ENCODE assay signal across 31 mouse cellular contexts in the genomic region with DNA sequence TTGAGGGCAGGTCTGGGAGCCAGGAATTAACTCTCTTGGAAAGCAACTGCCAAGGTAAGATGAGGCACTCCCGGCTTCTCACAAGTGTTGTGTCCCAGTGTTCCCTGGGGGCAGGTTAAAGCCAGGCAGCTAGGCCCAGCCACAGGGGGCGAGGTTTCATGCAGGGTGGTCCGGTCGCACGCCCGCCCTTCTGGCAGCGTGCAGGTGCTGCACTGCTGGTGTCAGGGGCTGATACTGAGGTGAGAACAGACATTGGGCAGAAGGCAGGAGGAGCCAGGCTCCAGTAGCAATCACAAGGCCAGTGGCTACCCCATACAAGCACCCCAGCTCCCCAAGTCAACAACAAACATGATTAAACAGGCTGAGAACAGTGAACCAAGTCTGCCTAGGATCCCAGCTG.
A peak's percentile ranks its signal among the peaks of the same experiment; 100 is the strongest.
DNase-seq lines count a peak whose midpoint lies in the region; ATAC-seq and TF ChIP-seq lines count a peak whose summit lies in the region.
"Had no signal": no experiment of that assay in that cellular context is flagged by ENCODE, and none has a peak within 500 bp of the region (broad histone marks: within the 10 kb centered on the region; RNA-seq: fewer than 3 reads in every experiment).

No protein-coding gene starts in this region.

- H3K4me2 ChIP-seq in heart, embryonic 11.5 days = no peak overlapping the region
- no peak overlapping the region for H3K4me2 ChIP-seq in intestine, embryonic 15.5 days (replicated peaks)
- H3K4me2 ChIP-seq in intestine, postnatal 0 days (replicated peaks; ENCODE audit: low read depth) = no peak overlapping the region
- H3K4me2 ChIP-seq: embryonic facial prominence, embryonic 13.5 days; forebrain, embryonic 12.5 days; forebrain, embryonic 15.5 days; heart, embryonic 12.5 days; heart, embryonic 15.5 days; hindbrain, embryonic 13.5 days; kidney, embryonic 15.5 days had no signal

- no peaks in the 10 kb centered on the region for H3K9me3 ChIP-seq in heart, embryonic 11.5 days (replicated peaks; ENCODE audit: control insufficient read depth, low read length)
- H3K9me3 ChIP-seq in intestine, embryonic 15.5 days = no peaks in the 10 kb centered on the region
- H3K9me3 ChIP-seq in intestine, postnatal 0 days (ENCODE audit: control insufficient read depth) = no peaks in the 10 kb centered on the region
- no peaks in the 10 kb centered on the region for H3K9me3 ChIP-seq in embryonic facial prominence, embryonic 10.5 days
- H3K9me3 ChIP-seq: embryonic facial prominence, embryonic 13.5 days; forebrain, embryonic 12.5 days; forebrain, embryonic 15.5 days; heart, embryonic 12.5 days; heart, embryonic 15.5 days; hindbrain, embryonic 10.5 days; hindbrain, embryonic 13.5 days; kidney, embryonic 15.5 days had no signal

- TF ChIP-seq CTCF in intestine, postnatal 0 days (IDR thresholded peaks at IDR 0.05; ENCODE audit: low read depth) = no peak

- H3K4me1 ChIP-seq in heart, embryonic 11.5 days (ENCODE audit: control insufficient read depth, insufficient read depth, low read length) = peaks cover 3% of the 10 kb centered on the region; the same call in 1 of the 2 replicates
- H3K4me1 ChIP-seq in intestine, embryonic 15.5 days (replicated peaks) = peaks cover 9% of the 10 kb centered on the region
- H3K4me1 ChIP-seq in intestine, postnatal 0 days (replicated peaks; ENCODE audit: control insufficient read depth, insufficient read depth, low read length) = no peaks in the 10 kb centered on the region
- peaks cover 26% of the 10 kb centered on the region for H3K4me1 ChIP-seq in embryonic facial prominence, embryonic 10.5 days
- H3K4me1 ChIP-seq: embryonic facial prominence, embryonic 13.5 days; kidney, embryonic 15.5 days had no signal

- 21% methylated on average over 7 of the region's 7 CpGs for WGBS in heart, embryonic 11.5 days (ENCODE audit: insufficient replicate concordance)
- 59% methylated on average over 7 of the region's 7 CpGs for WGBS in intestine, embryonic 15.5 days
- WGBS in intestine, postnatal 0 days = 56% methylated on average over 7 of the region's 7 CpGs
- 49% methylated on average over 7 of the region's 7 CpGs for WGBS in embryonic facial prominence, embryonic 10.5 days

- DNase-seq in heart, postnatal 10 days = no peak
- DNase-seq in ES-CJ7 (ENCODE audit: low read depth, low spot score) = peak; percentile 70
- DNase-seq in embryonic facial prominence, embryonic 10.5 days (ENCODE audit: low spot score) = no peak
- DNase-seq in B cell, adult 2 months = no peak
- no peak for DNase-seq in T-cell, adult 2 months (ENCODE audit: low spot score)
- DNase-seq: adrenal gland, postnatal 10 days; adrenal gland, postnatal 36 days; cerebellum, adult 18-20 months; cerebellum, adult 9-10 months; cerebellum, postnatal 14 days; gastrocnemius, postnatal 10 days; gastrocnemius, postnatal 36 days; heart, adult 2 months; kidney, adult 11 months; kidney, adult 8-10 months had no signal

- peaks cover 7% of the 10 kb centered on the region; the same call in 1 of the 2 replicates for H3K27me3 ChIP-seq in heart, embryonic 11.5 days (ENCODE audit: control insufficient read depth, insufficient read depth, low read length)
- H3K27me3 ChIP-seq in intestine, embryonic 15.5 days (replicated peaks) = no peaks in the 10 kb centered on the region
- H3K27me3 ChIP-seq in intestine, postnatal 0 days (replicated peaks; ENCODE audit: control insufficient read depth, insufficient read depth, low read length) = no peaks in the 10 kb centered on the region
- H3K27me3 ChIP-seq in embryonic facial prominence, embryonic 10.5 days (replicated peaks; ENCODE audit: low read depth, poor library complexity, severe bottlenecking) = peaks cover 64% of the 10 kb centered on the region
- H3K27me3 ChIP-seq: forebrain, embryonic 15.5 days; heart, embryonic 15.5 days had no signal

- intact Hi-C loops in heart, postnatal 10 days (cut with DNase I) = no loop called here

- no peak overlapping the region for H3K27ac ChIP-seq in heart, embryonic 11.5 days (ENCODE audit: low read depth, low read length)
- H3K27ac ChIP-seq in intestine, embryonic 15.5 days = 0 out of 2 replicates have a peak overlapping the region, but pooled peaks have one; percentile 40
- no peak overlapping the region for H3K27ac ChIP-seq in intestine, postnatal 0 days (ENCODE audit: low read depth, low read length)
- 0 out of 2 replicates have a peak overlapping the region, but pooled peaks have one; percentile 20 for H3K27ac ChIP-seq in embryonic facial prominence, embryonic 10.5 days (replicated peaks)
- H3K27ac ChIP-seq: embryonic facial prominence, embryonic 13.5 days; forebrain, embryonic 12.5 days; forebrain, embryonic 15.5 days; heart, adult 2 months; heart, embryonic 15.5 days; hindbrain, embryonic 10.5 days; hindbrain, embryonic 13.5 days; kidney, embryonic 15.5 days had no signal

- no peak overlapping the region for H3K4me3 ChIP-seq in heart, embryonic 11.5 days (ENCODE audit: low read depth, low read length)
- no peak overlapping the region for H3K4me3 ChIP-seq in intestine, embryonic 15.5 days (replicated peaks)
- H3K4me3 ChIP-seq in intestine, postnatal 0 days (ENCODE audit: low read depth, low read length) = no peak overlapping the region
- no peak overlapping the region for H3K4me3 ChIP-seq in embryonic facial prominence, embryonic 10.5 days
- H3K4me3 ChIP-seq: embryonic facial prominence, embryonic 13.5 days; erythroblast, embryonic 14.5 days; forebrain, embryonic 12.5 days; forebrain, embryonic 15.5 days; heart, adult 2 months; heart, embryonic 12.5 days; heart, embryonic 15.5 days; hindbrain, embryonic 10.5 days; hindbrain, embryonic 13.5 days; kidney, embryonic 15.5 days had no signal

- no peak overlapping the region for H3K9ac ChIP-seq in heart, embryonic 11.5 days (ENCODE audit: low read depth, low read length)
- no peak overlapping the region for H3K9ac ChIP-seq in intestine, embryonic 15.5 days
- H3K9ac ChIP-seq in intestine, postnatal 0 days (ENCODE audit: low read depth, low read length) = no peak overlapping the region
- H3K9ac ChIP-seq: embryonic facial prominence, embryonic 13.5 days; forebrain, embryonic 12.5 days; forebrain, embryonic 15.5 days; heart, embryonic 12.5 days; heart, embryonic 15.5 days; hindbrain, embryonic 13.5 days; kidney, embryonic 15.5 days had no signal

- ATAC-seq in heart, embryonic 11.5 days (replicated peaks; ENCODE audit: insufficient number of reproducible peaks, low FRiP score, low TSS enrichment) = 0 out of 2 replicates have a peak, but pooled peaks have one; percentile 61
- ATAC-seq in intestine, embryonic 15.5 days = 0 out of 2 replicates have a peak, but pooled peaks have one; percentile 18
- ATAC-seq in intestine, postnatal 0 days = no peak
- ATAC-seq: CD4-positive, CD25-positive, alpha-beta regulatory T cell, adult 4 months; forebrain, embryonic 15.5 days; hindbrain, embryonic 16.5 days; Patski had no signal

- no peaks in the 10 kb centered on the region for H3K36me3 ChIP-seq in heart, embryonic 11.5 days (ENCODE audit: control insufficient read depth, insufficient read depth, low read length)
- H3K36me3 ChIP-seq in intestine, embryonic 15.5 days = no peaks in the 10 kb centered on the region
- no peaks in the 10 kb centered on the region for H3K36me3 ChIP-seq in intestine, postnatal 0 days (ENCODE audit: control insufficient read depth, insufficient read depth)
- no peaks in the 10 kb centered on the region for H3K36me3 ChIP-seq in embryonic facial prominence, embryonic 10.5 days (replicated peaks)
- H3K36me3 ChIP-seq: embryonic facial prominence, embryonic 13.5 days; forebrain, embryonic 12.5 days; forebrain, embryonic 15.5 days; G1E; heart, embryonic 12.5 days; heart, embryonic 15.5 days; hindbrain, embryonic 10.5 days; hindbrain, embryonic 13.5 days; kidney, embryonic 15.5 days had no signal

Comparison
In these comparisons a context has a peak if more than half of its experiments do, and no peak if none do; other contexts are left out.
1. H3K27ac ChIP-seq: peak in intestine, embryonic 15.5 days (single experiment) and embryonic facial prominence, embryonic 10.5 days (single experiment); none in heart, embryonic 11.5 days (single experiment) and intestine, postnatal 0 days (single experiment).